Mouse (Mus musculus): ENCODE measurements around the gene Cib1. TPM values are rescaled to one million over a fixed set of nuclear protein-coding genes. Genes with fewer than 3 reads are reported as not detected.

Cib1 gene
- polyA plus RNA-seq, 1 experiment from 2014 or later: 69.9 TPM

DNA sequence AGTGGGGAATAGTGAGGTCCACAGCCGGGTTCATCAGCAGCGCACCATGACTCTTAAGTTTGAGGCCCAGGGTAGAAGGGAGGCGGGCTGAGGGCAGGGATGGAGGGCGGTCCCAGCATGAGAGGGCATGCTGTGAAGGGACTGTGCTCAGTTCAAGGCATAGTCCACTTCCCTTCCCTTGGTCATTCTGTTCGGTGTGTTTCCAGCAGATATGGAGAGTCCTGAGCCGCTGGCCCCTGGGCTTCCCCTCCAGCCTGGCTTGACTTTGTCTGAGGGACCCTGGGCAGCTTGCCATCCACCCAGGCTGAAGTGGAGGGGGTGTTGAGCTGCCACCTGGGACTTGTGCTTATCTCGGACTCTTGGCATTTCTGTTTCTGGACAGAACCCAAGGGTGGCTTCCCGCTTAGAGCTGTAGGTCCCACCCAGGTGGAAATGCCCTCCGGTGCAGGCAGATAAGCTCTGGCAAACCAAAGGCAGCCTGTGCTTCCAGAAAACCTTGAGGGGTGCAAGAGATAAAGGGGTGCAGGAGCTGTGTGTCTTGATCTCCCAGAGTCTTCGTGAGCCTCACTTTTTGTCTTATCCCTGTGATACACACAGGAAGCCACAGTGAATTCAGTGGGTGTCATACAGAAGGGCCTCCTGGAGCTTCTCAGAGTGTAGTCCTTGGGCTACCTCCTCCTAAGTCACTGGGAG lies 23.7 kb downstream of the Cib1 start:
- no peaks in the 10 kb centered on the region for H3K27me3 ChIP-seq
- no peaks in the 10 kb centered on the region for H3K9me3 ChIP-seq
- H3K36me3 ChIP-seq: peaks cover 10% of the 10 kb centered on the region
- H3K4me2 ChIP-seq: no peak overlapping the region
- H3K27ac ChIP-seq: peak overlapping the region; percentile 80
- 78% methylated on average over 10 of the region's 10 CpGs for WGBS
- H3K9ac ChIP-seq: no peak overlapping the region
- H3K4me3 ChIP-seq: no peak overlapping the region
- H3K4me1 ChIP-seq: peaks cover 62% of the 10 kb centered on the region
- no peak; the same call in 1 of the 2 replicates for ATAC-seq (ENCODE audit: insufficient number of reproducible peaks, insufficient read depth, low FRiP score, low TSS enrichment, low read depth)

DNA sequence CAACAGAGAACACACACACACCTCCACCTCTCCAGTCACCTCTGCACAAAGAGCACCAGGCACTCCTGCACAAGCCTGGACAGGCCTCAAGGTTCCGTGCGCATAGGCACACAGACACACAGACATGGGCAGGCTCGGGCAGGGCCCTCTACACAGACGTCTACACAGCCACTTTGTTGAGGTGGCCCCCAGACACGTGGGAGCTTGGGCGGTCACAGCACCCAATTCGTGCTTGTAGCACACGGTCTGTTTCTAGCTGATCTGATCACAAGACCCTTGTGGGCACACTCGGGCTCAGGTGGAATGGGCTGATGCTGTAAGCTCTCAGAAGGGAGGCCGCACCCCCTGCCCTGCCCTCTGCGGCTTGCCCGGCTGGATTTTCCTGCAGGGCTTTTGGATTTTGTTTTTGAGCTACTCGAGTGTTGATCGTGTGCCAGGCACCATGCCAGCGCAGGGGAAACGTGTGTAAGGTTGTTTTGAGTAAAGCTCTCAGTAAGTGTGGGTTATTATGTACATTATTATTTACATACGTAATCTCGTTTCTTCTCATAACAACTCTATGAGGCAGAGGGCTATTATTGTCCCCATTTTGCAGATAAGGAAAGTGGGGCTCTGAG lies 24.5 kb downstream of the Cib1 start:
- ATAC-seq (ENCODE audit: insufficient number of reproducible peaks, insufficient read depth, low FRiP score, low TSS enrichment, low read depth): peak; percentile 66
- Histone ChIP-seq H3K27ac (peak overlapping the region; percentile 80), H3K9ac (no peak overlapping the region), H3K36me3 (peaks cover 8% of the 10 kb centered on the region), H3K9me3 (no peaks in the 10 kb centered on the region), H3K4me1 (peaks cover 70% of the 10 kb centered on the region), H3K4me3 (no peak overlapping the region), H3K27me3 (no peaks in the 10 kb centered on the region), H3K4me2 (0 out of 2 replicates have a peak overlapping the region, but pooled peaks have one; percentile 18)
- WGBS: 67% methylated on average over 18 of the region's 18 CpGs

DNA sequence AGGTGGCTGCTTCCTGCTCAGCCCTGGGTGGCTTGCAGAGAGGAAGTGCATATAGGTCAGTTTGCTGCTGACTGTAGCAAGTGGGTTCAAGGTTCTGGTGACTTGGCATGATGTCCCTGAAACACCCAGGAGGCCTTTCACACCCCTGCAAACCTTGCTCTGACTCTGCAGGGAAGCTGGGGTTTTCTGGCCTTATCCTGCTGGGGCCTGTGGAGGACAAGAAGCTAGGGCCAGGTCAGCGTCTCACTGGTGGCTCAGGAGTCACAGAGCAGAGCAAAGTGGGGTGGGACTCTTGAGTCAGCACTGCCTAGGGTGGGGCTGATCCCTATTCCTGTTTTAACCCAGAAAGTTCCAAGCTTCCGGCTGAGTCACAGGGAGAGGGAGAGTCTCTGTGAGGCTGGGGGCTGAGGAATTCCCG lies 25.3 kb downstream of the Cib1 start:
- peak overlapping the region; percentile 80 for H3K27ac ChIP-seq
- no peak overlapping the region for H3K4me3 ChIP-seq
- no peak overlapping the region for H3K9ac ChIP-seq
- no peaks in the 10 kb centered on the region for H3K9me3 ChIP-seq
- 0 out of 2 replicates have a peak overlapping the region, but pooled peaks have one; percentile 18 for H3K4me2 ChIP-seq
- ATAC-seq (ENCODE audit: insufficient number of reproducible peaks, insufficient read depth, low FRiP score, low TSS enrichment, low read depth): no peak
- peaks cover 13% of the 10 kb centered on the region for H3K36me3 ChIP-seq
- no peaks in the 10 kb centered on the region for H3K27me3 ChIP-seq
- WGBS: 61% methylated on average over 3 of the region's 3 CpGs
- H3K4me1 ChIP-seq: peaks cover 77% of the 10 kb centered on the region

DNA sequence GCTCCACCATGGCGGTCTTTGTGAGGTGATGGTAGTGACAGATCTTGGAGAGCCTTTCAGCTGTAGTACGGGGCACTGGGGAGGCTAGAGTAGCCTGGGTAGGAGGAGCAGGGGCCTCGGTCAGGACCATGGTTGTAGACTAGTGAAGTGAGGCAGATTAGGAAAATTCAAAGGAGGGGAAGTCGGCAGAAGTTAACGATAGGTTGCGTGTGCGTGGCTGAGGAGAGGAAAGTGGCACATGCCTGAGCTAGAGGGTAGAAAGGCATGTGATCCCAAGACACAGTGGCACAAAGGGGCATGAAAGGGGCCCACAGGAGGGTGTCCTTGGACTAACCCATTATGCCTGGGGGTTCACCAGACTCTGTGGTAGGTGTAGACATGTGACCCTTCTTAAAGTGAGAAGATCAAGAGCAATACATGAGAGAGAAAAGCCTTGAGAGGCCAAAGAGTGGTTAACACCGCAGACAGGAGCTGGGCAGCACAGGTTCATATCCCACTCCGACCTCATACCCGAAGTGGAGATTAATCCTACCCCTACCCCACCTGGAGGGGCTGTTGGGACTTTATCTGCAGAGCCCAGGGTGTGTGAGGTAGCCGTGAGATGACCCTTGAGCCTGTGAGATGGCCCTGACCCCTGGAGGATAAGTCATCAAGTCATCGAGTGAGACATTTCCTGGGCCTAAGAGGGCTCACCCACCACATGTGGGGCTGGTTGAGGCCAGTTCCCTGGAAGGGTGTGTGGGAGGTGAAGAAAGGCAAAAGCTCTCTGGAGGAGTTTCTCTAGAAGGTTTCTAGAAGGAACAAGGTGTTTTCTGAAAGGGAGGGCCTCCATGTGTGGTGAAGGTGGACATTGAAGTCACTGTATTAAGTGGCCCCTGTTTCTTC lies 26.7 kb downstream of the Cib1 start:
- H3K27ac ChIP-seq: peak overlapping the region; percentile 80
- no peak for ATAC-seq (ENCODE audit: insufficient number of reproducible peaks, insufficient read depth, low FRiP score, low TSS enrichment, low read depth)
- H3K4me2 ChIP-seq: no peak overlapping the region
- H3K36me3 ChIP-seq: peaks cover 18% of the 10 kb centered on the region
- H3K9ac ChIP-seq: no peak overlapping the region
- no peaks in the 10 kb centered on the region for H3K9me3 ChIP-seq
- no peaks in the 10 kb centered on the region for H3K27me3 ChIP-seq
- no peak overlapping the region for H3K4me3 ChIP-seq
- 85% methylated on average over 12 of the region's 12 CpGs for WGBS
- H3K4me1 ChIP-seq: peaks cover 91% of the 10 kb centered on the region

DNA sequence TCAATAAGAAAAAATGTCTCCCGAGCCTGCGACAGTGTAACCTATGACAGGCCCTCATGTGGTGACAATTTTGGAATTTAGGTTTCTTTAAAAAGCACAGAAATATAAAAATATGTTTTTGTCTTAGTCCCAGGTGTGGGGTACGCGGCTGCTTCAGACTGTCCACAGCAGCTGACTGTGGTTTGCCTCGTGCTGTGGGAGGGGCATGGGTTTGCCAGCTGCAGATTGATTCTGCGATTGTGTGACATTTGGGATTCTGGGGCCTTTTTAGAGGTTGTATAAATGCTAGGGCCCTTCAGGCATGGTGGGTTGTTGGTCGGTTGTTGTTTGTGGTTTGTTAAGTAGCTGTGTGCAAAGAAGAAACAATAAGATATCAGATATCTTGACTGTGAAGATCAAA lies 27.7 kb downstream of the Cib1 start:
- 60% methylated on average over 7 of the region's 7 CpGs for WGBS
- no peaks in the 10 kb centered on the region for H3K27me3 ChIP-seq
- no peaks in the 10 kb centered on the region for H3K9me3 ChIP-seq
- ATAC-seq (ENCODE audit: insufficient number of reproducible peaks, insufficient read depth, low FRiP score, low TSS enrichment, low read depth): no peak
- H3K9ac ChIP-seq: no peak overlapping the region
- no peak overlapping the region for H3K4me2 ChIP-seq
- peaks cover 18% of the 10 kb centered on the region for H3K36me3 ChIP-seq
- peaks cover 98% of the 10 kb centered on the region for H3K4me1 ChIP-seq
- H3K4me3 ChIP-seq: no peak overlapping the region
- H3K27ac ChIP-seq: no peak overlapping the region

DNA sequence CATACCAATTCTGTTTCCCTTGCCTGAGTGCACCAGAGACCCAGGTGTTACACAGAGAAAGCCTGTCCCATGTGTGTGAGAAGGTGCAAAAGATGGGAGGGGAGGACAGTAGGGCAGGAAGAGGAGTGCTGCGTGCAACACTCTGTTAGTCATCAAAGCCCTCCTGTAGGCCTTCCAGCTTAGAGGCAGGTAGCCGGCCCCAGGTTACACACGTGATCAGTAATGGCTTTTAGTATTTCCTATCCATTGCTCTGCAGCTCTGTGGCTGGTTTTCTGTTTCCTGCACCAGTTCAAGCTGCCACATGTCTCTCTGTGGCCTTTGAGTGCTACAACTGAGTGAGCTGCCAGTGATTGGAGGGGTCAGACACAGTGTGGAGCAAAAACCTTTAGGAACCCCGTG lies 28.3 kb downstream of the Cib1 start:
- 75% methylated on average over 4 of the region's 4 CpGs for WGBS
- H3K4me2 ChIP-seq: no peak overlapping the region
- peaks cover 99% of the 10 kb centered on the region for H3K4me1 ChIP-seq
- no peak overlapping the region for H3K27ac ChIP-seq
- no peak overlapping the region for H3K4me3 ChIP-seq
- no peaks in the 10 kb centered on the region for H3K27me3 ChIP-seq
- peaks cover 18% of the 10 kb centered on the region for H3K36me3 ChIP-seq
- no peaks in the 10 kb centered on the region for H3K9me3 ChIP-seq
- no peak for ATAC-seq (ENCODE audit: insufficient number of reproducible peaks, insufficient read depth, low FRiP score, low TSS enrichment, low read depth)
- H3K9ac ChIP-seq: no peak overlapping the region

DNA sequence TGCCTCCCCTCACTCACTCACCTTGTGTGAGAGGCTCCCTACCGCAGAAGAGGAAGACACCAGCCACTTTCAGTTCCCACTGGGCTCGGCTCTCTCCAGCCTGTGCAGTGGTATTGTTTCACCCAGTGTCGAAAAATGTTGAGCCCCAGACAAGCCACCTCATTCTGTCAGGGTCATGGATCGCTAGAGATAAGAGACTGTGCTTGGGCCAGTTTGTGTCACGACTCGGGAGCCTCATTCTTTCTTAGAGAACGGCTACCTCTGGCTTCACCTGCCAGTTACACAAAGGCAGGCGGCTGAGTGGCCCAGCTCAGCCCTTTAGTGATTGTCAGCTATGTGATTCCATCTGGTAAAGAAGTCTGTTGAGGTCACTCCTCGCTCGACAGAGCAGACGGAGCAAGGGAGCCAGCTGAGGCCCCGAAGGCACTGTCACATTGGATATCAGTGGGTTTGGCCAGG lies 28.9 kb downstream of the Cib1 start:
- Histone ChIP-seq H3K4me3 (no peak overlapping the region), H3K36me3 (peaks cover 18% of the 10 kb centered on the region), H3K9me3 (no peaks in the 10 kb centered on the region), H3K4me1 (peaks cover 96% of the 10 kb centered on the region), H3K27ac (no peak overlapping the region), H3K4me2 (no peak overlapping the region), H3K27me3 (no peaks in the 10 kb centered on the region), H3K9ac (peak overlapping the region; percentile 22; the same call in 1 of the 2 replicates)
- 57% methylated on average over 12 of the region's 12 CpGs for WGBS
- ATAC-seq (ENCODE audit: insufficient number of reproducible peaks, insufficient read depth, low FRiP score, low TSS enrichment, low read depth): no peak

DNA sequence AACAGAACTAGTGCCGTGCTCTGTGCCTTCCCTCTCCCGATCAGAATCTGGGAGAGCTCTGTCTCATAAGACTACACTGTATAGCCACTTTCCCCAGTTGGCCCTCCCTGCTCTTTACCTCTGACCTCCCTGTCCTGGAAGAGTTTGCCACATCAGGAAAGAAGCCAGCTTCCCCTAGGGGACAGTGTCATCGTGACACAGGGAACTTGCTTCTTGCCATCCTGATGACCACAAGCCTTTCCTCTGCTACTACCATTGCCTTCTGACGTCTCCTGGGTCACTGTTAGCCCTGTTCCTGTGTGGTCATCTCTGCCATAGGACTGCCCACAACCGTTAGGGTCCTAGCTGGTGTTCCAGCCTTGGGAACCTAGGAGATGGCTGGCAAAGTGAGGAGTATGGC lies 29.7 kb downstream of the Cib1 start:
- ATAC-seq (ENCODE audit: insufficient number of reproducible peaks, insufficient read depth, low FRiP score, low TSS enrichment, low read depth): no peak
- H3K4me1 ChIP-seq: peaks cover 89% of the 10 kb centered on the region
- no peak overlapping the region for H3K9ac ChIP-seq
- no peaks in the 10 kb centered on the region for H3K27me3 ChIP-seq
- 79% methylated on average over 5 of the region's 5 CpGs for WGBS
- H3K4me2 ChIP-seq: no peak overlapping the region
- H3K4me3 ChIP-seq: no peak overlapping the region
- H3K36me3 ChIP-seq: peaks cover 18% of the 10 kb centered on the region
- no peaks in the 10 kb centered on the region for H3K9me3 ChIP-seq
- H3K27ac ChIP-seq: no peak overlapping the region

DNA sequence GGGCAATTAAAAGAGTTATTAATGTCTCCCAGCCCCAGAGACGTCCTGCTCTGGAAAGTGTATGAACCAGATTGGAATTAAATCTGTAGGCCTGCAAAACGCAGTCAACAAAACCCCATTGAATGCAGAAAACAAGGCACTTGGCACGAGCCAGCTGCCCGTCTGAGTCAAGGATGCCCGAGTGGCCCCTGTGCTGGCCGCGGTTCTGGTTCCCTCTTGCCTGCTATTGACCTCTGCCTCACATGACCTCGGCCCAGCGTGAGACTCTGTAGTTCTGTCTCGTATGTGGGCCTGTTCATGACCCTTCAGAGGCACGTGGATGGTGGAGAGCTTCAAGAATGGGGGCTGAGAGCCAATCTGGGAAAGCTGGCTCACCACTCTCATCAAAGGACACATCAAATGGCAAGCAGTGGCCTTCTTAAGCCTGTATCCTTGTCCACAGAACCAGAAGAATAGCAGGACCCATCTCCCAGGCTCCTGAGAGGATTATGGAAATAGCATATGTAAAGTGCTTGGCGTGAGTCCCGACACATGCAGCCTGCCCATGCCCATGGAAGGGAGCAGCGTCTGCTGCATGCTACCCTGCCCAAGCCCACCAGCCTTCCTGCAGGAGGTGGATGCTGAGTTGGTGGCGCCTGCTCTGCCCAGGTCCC lies 30.6 kb downstream of the Cib1 start:
- peaks cover 89% of the 10 kb centered on the region for H3K4me1 ChIP-seq
- peak overlapping the region; percentile 46; the same call in 1 of the 2 replicates for H3K9ac ChIP-seq
- 88% methylated on average over 15 of the region's 15 CpGs for WGBS
- no peaks in the 10 kb centered on the region for H3K27me3 ChIP-seq
- no peak overlapping the region for H3K4me2 ChIP-seq
- H3K9me3 ChIP-seq: no peaks in the 10 kb centered on the region
- H3K36me3 ChIP-seq: peaks cover 18% of the 10 kb centered on the region
- H3K4me3 ChIP-seq: no peak overlapping the region
- ATAC-seq (ENCODE audit: insufficient number of reproducible peaks, insufficient read depth, low FRiP score, low TSS enrichment, low read depth): no peak
- H3K27ac ChIP-seq: no peak overlapping the region

DNA sequence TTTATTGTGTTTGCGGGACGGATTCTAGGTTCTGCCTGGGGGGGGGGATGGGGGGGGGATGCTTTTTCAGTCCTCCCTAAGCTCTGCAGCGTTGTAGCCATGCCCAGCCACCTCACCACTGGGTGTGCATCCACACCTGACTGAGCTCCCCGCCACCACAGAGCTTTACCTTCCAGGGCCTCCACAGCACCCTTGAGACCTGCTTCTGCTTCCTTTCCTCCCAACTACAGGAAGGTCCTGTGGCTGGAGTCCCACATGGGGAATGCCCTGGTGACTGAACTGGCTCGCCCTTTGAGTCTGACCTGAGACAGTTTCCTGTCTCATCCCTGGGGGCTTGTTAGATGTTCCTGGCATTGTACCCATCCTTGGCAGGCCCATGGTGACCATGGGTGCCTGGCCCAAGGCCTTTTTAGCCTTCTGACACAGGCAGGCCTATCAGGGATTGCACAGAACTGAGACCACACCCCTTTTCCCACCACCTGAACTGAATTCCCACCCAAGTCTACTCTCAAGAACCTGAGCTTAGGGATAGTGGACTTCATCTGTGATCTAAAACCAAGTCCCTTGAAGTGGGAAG lies 31.6 kb downstream of the Cib1 start:
- H3K4me2 ChIP-seq: no peak overlapping the region
- H3K9ac ChIP-seq: no peak overlapping the region
- H3K27ac ChIP-seq: no peak overlapping the region
- H3K4me3 ChIP-seq: no peak overlapping the region
- 78% methylated on average over 5 of the region's 5 CpGs for WGBS
- no peaks in the 10 kb centered on the region for H3K27me3 ChIP-seq
- ATAC-seq (ENCODE audit: insufficient number of reproducible peaks, insufficient read depth, low FRiP score, low TSS enrichment, low read depth): no peak
- H3K9me3 ChIP-seq: no peaks in the 10 kb centered on the region
- peaks cover 18% of the 10 kb centered on the region for H3K36me3 ChIP-seq
- H3K4me1 ChIP-seq: peaks cover 80% of the 10 kb centered on the region

DNA sequence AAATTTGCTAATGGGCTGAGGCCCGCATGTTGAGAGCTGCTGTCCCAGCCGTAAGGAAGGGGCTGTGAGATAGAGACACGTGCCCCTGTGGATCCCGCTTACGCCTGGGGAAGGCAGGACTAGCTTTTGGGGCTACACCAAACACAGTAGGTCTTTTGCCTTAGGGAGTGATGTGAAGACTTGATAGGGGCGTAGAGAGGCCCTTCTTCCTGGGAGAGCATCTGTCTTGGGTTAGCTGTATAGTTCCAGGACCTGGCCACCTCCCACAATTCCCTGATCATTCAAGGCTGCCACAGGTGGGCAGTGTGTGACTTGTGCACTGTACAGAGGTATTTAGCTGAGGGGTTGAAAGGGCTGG lies 32.0 kb downstream of the Cib1 start:
- Histone ChIP-seq H3K36me3 (peaks cover 18% of the 10 kb centered on the region), H3K4me2 (peak overlapping the region; percentile 70), H3K4me3 (no peak overlapping the region), H3K9me3 (no peaks in the 10 kb centered on the region), H3K4me1 (peaks cover 75% of the 10 kb centered on the region), H3K9ac (peak overlapping the region; percentile 89; the same call in 1 of the 2 replicates), H3K27me3 (no peaks in the 10 kb centered on the region), H3K27ac (no peak overlapping the region)
- WGBS: 70% methylated on average over 6 of the region's 6 CpGs
- no peak for ATAC-seq (ENCODE audit: insufficient number of reproducible peaks, insufficient read depth, low FRiP score, low TSS enrichment, low read depth)
